Mouse (Mus musculus) liver, postnatal 0 days (tissue): Measurements from ENCODE around the gene Emilin1. TPM values are rescaled to one million over a fixed set of nuclear protein-coding genes. Genes with fewer than 3 reads are reported as not detected.

ENCODE experiments used
- ATAC-seq: fragments of 200-750 bp; cut with Nextera tagmentation; 2 replicates; pipeline ENCODE4 v1.8.0; 2017; ENCODE audit warnings: mild to moderate bottlenecking, moderate library complexity
- DNase-seq: peaks from one replicate; pipeline ENCODE4 v3.0.0-alpha.2; 2016
- H3K27ac ChIP-seq: fragments of 300-500 bp; sonication (generic); 2 replicates; pipeline ENCODE4 v1.5.1; 2014; ENCODE audit warnings: antibody characterized with exemption, moderate library complexity, mild to moderate bottlenecking, low read depth
- H3K27me3 ChIP-seq: fragments of 300-500 bp; sonication (generic); 2 replicates; pipeline ENCODE4 v1.6.1; 2014; ENCODE audit warnings: low read length, control low read depth, mixed read lengths; ENCODE audit not compliant: insufficient read depth
- H3K36me3 ChIP-seq: fragments of 300-500 bp; sonication (generic); replicated peaks from 2 replicates; pipeline ENCODE4 v1.6.1; 2014; ENCODE audit warnings: mild to moderate bottlenecking, control low read depth, low read length, moderate library complexity, mixed read lengths; ENCODE audit not compliant: insufficient read depth
- H3K4me1 ChIP-seq: fragments of 300-500 bp; sonication (generic); 2 replicates; pipeline ENCODE4 v1.6.1; 2014; ENCODE audit warnings: antibody characterized with exemption, mild to moderate bottlenecking, control low read depth; ENCODE audit not compliant: insufficient read depth
- H3K4me2 ChIP-seq: fragments of 300-500 bp; sonication (generic); 2 replicates; pipeline ENCODE4 v1.6.1; 2014; ENCODE audit warnings: low read depth, mild to moderate bottlenecking, low read length, moderate library complexity, mixed read lengths
- H3K4me3 ChIP-seq: fragments of 300-500 bp; sonication (generic); 2 replicates; pipeline ENCODE4 v1.5.1; 2014; ENCODE audit warnings: low read depth, low read length
- H3K9ac ChIP-seq: fragments of 300-500 bp; sonication (generic); replicated peaks from 2 replicates; pipeline ENCODE4 v1.6.1; 2014; ENCODE audit warnings: mild to moderate bottlenecking, moderate library complexity
- H3K9me3 ChIP-seq: fragments of 300-500 bp; sonication (generic); 2 replicates; pipeline ENCODE4 v1.6.1; 2016; ENCODE audit warnings: mild to moderate bottlenecking, control low read depth, low read length, mixed read lengths
- CTCF ChIP-seq: sonication (generic); IDR thresholded peaks from 2 replicates; pipeline ENCODE4 v1.5.1; 2016; ENCODE audit warnings: antibody characterized with exemption, low read depth
- EP300 ChIP-seq: IDR thresholded peaks from 2 replicates; pipeline ENCODE4 v1.6.1; 2016; ENCODE audit warnings: antibody characterized with exemption, low read depth, mild to moderate bottlenecking
- WGBS: fragments of 180-500 bp; shearing (Covaris S2); extraction: QIAGEN DNeasy Blood & Tissue Kit; methylation state at CpG from one replicate; pipeline ENCODE4 v1.1.7; 2014; ENCODE audit not compliant: insufficient replicate concordance; 5-methylcytosine and 5-hydroxymethylcytosine counted together
- polyA plus RNA-seq: library from polyadenylated mRNA; unstranded; fragments of >200 nt; fragmentation: Nextera tagmentation; extraction: Ambion mirVana; gene quantifications from 2 replicates; pipeline ENCODE4 v1.2.1, GENCODE M21; 2015

The Emilin1 gene
- polyA plus RNA-seq, 1 experiment from 2014 or later, result 30.9 TPM

GRCm38 (mm10) chr5:30968416-30968815 is 55.2 kb downstream of the Emilin1 start, which contains the start of gene Tcf23:
Gene Tcf23, plus strand, starts transcription at chr5:30968662.
- H3K9me3 ChIP-seq, result no peaks in the 10 kb centered on the region
- no peak for TF ChIP-seq EP300
- no peak for TF ChIP-seq CTCF
- no peaks in the 10 kb centered on the region for H3K36me3 ChIP-seq
- H3K27me3 ChIP-seq, result no peaks in the 10 kb centered on the region
- H3K27ac ChIP-seq, result no peak within 1 kb of the TSS
- DNase-seq (no peak), ATAC-seq (no peak)
- H3K9ac ChIP-seq, result no peak within 1 kb of the TSS
- no peak within 1 kb of the TSS for H3K4me2 ChIP-seq
- 64% methylated on average over 8 of the region's 8 CpGs for WGBS
- peaks cover 5% of the 10 kb centered on the region for H3K4me1 ChIP-seq
- H3K4me3 ChIP-seq, result no peak within 1 kb of the TSS

GRCm38 (mm10) chr5:30969440-30969839 is 56.2 kb downstream of the Emilin1 start:
- H3K4me1 ChIP-seq, result peaks cover 5% of the 10 kb centered on the region
- no peaks in the 10 kb centered on the region for H3K36me3 ChIP-seq
- H3K4me2 ChIP-seq, result no peak overlapping the region
- no peaks in the 10 kb centered on the region for H3K27me3 ChIP-seq
- no peak overlapping the region for H3K4me3 ChIP-seq
- no peak for DNase-seq
- no peak for ATAC-seq
- no peaks in the 10 kb centered on the region for H3K9me3 ChIP-seq
- H3K27ac ChIP-seq, result no peak overlapping the region
- 55% methylated on average over 2 of the region's 2 CpGs for WGBS
- TF ChIP-seq EP300, result no peak
- no peak for TF ChIP-seq CTCF
- H3K9ac ChIP-seq, result no peak overlapping the region

Other genes starting within 250 kb of the Emilin1 start
- gene Cenpa, start 246.6 kb upstream of the Emilin1 start, polyA plus RNA-seq, result 135 and 145 TPM in 2 replicates
- 0.05 TPM in 1 of 2 replicates, not detected in the other for gene Dpysl5, start 201.8 kb upstream of the Emilin1 start, polyA plus RNA-seq
- 7.4 and 8.0 TPM in 2 replicates for gene Mapre3, start 98.8 kb upstream of the Emilin1 start, polyA plus RNA-seq
- gene Tmem214, start 45.4 kb upstream of the Emilin1 start, polyA plus RNA-seq, result 32.1 and 33.0 TPM in 2 replicates
- 3.1 and 3.2 TPM in 2 replicates for gene Agbl5, start 24.7 kb upstream of the Emilin1 start, polyA plus RNA-seq
- 263 and 277 TPM in 2 replicates for gene Ost4, start 5.6 kb upstream of the Emilin1 start, polyA plus RNA-seq
- 56.9 and 57.7 TPM in 2 replicates for gene Khk, start 8.0 kb downstream of the Emilin1 start, polyA plus RNA-seq
- 18.7 and 22.8 TPM in 2 replicates for gene Cgref1, start 32.2 kb downstream of the Emilin1 start, polyA plus RNA-seq
- gene Preb, start 47.0 kb downstream of the Emilin1 start, polyA plus RNA-seq, result 79.2 and 80.6 TPM in 2 replicates
- gene Tcf23, start 55.3 kb downstream of the Emilin1 start, polyA plus RNA-seq, result 0.05 TPM in 1 of 2 replicates, not detected in the other
- 162 and 169 TPM in 2 replicates for gene Atraid, start 134.9 kb downstream of the Emilin1 start, polyA plus RNA-seq
- gene Slc5a6, start 135.5 kb downstream of the Emilin1 start, polyA plus RNA-seq, result 3.1 and 3.7 TPM in 2 replicates
- gene Cad, start 141.4 kb downstream of the Emilin1 start, polyA plus RNA-seq, result 3.1 and 4.2 TPM in 2 replicates
- not detected in 2 replicates for gene Dnajc5g, start 192.9 kb downstream of the Emilin1 start, polyA plus RNA-seq
- 0.24 and 0.72 TPM in 2 replicates for gene Slc30a3, start 194.8 kb downstream of the Emilin1 start, polyA plus RNA-seq
- gene Trim54, start 203.3 kb downstream of the Emilin1 start, polyA plus RNA-seq, result 0.12 and 0.86 TPM in 2 replicates
- not detected in 2 replicates for gene Ucn, start 225.4 kb downstream of the Emilin1 start, polyA plus RNA-seq
- 16.5 and 17.6 TPM in 2 replicates for gene Mpv17, start 240.8 kb downstream of the Emilin1 start, polyA plus RNA-seq